Mouse (Mus musculus) layer of hippocampus, adult 9-11 months (tissue): ENCODE data around the gene Phf23.

Source experiments
- DNase-seq: peaks from one replicate; pipeline ENCODE4 v3.0.0; 2022

The Phf23 gene

DNA sequence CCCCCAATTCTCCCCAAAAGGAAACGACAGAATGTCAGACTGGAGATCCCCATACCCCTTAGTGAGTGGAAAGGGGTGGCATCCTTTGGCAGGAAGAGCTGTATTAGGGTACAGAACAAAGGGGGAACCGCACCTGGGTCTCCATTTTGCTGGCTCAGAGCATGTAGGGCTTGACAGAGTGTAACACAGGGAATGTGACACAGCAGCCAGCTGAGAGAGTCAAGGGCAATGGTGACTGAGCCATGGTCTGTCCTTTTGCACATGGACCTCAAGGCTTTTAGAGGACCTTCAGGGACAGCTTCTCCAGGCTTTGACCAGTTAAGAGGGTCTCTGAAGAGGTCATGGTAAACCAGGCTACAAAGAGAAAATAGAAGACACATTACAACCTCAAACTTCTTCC is 20.7 kb upstream of the Phf23 start:
- DNase-seq: no peak

DNA sequence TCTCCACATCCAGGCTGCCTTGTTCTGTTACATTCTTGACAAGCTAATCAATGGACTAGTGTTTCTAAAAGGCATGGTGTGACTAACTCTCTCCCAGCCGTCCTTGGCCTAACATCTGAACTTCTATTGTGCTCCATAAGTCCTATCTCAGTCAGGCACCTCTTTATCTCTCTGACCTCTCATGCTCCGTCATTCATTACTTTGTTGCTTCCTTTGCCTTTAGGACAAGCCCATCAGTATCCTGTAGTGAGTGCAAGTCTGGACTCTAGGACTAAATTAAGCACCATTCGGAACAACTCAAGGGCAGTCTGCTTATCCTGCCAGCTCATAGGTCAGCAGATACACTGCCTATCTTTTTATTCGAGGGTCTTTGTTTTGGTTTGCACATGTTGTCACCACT is 19.3 kb upstream of the Phf23 start:
- DNase-seq: no peak

GRCm38 (mm10) chr11:69979827-69980195 is 15.8 kb upstream of the Phf23 start:
- DNase-seq: no peak

GRCm38 (mm10) chr11:69980196-69981140 is 15.1 kb upstream of the Phf23 start:
- DNase-seq: peak; percentile 98

GRCm38 (mm10) chr11:69981141-69981762 is 14.3 kb upstream of the Phf23 start, which contains the start of gene Ctdnep1:
Ctdnep1 (plus strand) TSS chr11:69981156.
- DNase-seq: no peak

DNA sequence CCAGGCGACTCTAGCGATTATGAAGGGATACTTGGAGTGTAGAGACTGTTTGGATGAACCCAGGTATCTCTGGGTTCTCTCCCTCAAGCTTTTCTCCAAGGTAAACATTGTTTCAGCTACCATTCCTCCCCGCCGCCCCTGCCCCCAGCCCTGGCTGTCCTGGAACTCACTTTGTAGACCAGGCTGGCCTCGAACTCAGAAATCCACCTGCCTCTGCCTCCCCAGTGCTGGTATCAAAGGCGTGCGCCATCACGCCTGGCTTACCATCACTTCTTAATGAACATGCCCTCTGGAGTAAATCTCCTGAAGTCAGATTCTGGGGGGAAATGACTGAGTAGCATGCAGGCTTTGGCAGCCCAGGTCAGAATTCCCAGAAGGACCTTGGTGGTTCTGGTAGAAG is 13.4 kb upstream of the Phf23 start, which contains the start of gene Elp5:
TSS of gene Elp5 (minus strand) at position 293 of the 400 bp plus-strand sequence.
- no peak for DNase-seq

DNA sequence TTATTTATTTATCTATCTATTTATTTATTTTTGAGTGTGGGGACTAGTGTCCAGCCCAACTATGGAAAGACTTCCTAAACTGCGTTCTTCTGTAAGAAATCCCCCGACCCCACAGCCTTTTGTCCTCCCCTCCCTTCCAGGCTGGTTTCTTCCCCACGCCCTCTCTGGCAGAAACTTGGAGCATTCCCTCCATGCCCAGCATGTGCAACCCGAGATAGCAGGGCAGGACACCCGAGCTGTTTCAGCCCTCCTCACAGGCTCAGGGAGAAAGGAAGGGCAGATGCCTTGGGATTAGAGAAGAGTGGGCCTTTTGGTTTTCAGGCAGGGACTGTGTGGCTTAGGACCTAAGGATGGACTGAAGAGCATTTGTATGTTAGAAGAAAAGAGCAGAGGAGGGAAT is 12.7 kb upstream of the Phf23 start:
- no peak for DNase-seq

DNA sequence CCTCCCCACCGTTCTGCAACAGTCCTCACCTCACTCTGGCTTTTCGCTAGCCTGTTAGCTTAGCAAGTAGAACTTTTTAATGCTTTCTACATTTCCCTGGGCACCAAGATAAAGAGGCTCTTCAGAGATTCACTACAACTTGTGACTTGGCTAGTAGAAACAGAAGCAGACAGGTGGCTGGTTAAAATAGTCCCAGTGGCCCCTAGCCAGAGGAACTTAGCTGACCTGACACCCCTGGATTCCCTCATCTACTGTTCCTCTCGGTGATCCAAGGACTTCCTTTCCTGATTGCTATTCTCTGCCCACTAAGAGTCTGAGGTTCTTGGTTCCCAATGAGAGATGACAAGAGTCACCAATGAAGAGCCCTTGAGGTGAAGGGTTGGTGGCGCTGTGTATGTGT is 12.2 kb upstream of the Phf23 start:
- DNase-seq: no peak

- no peak for DNase-seq
Observed at GRCm38 (mm10) chr11:69984431-69984830, 11.1 kb upstream of the Phf23 start.

DNA sequence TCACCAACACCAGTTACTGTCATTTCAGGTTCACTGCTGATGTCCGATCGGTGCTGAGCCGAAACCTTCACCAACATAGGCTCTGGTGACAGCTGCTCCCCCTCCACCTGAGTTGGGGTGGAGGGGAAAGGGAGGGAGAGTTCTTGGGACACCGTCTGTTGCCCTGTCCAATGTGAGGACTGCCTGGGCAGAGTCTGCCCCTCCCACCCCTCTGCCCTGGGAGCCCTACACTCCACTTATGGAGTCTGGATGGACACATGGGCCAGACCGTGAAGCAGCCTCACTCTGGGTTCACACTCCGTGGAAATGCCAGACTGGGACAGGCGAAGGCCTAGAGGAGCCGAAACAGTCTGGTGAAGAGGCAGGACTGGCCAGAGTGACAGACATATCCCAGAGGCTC is 5.6 kb upstream of the Phf23 start:
- no peak for DNase-seq

GRCm38 (mm10) chr11:69990850-69991691 is 4.5 kb upstream of the Phf23 start, which contains the start of gene Gabarap:
Gabarap (plus strand) TSS chr11:69991143.
- peak; percentile 97 for DNase-seq

GRCm38 (mm10) chr11:69991711-69992110 is 3.9 kb upstream of the Phf23 start:
- DNase-seq: no peak

DNA sequence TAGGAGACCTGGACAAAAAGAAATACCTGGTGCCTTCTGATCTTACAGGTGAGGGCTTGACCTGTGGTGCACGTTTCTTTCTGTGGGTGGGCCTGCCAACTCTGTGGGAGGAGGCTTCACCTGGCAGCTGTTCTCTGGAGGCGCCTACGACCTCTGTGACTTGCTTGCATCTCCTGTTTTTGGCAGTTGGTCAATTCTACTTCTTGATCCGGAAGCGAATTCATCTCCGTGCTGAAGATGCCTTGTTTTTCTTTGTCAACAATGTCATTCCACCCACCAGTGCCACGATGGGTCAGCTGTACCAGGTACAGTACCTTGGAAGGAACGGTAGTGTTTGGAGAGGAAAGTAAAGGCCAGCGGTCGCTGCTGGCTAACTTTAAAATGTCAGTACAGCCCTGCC is 3.2 kb upstream of the Phf23 start:
- no peak for DNase-seq

DNA sequence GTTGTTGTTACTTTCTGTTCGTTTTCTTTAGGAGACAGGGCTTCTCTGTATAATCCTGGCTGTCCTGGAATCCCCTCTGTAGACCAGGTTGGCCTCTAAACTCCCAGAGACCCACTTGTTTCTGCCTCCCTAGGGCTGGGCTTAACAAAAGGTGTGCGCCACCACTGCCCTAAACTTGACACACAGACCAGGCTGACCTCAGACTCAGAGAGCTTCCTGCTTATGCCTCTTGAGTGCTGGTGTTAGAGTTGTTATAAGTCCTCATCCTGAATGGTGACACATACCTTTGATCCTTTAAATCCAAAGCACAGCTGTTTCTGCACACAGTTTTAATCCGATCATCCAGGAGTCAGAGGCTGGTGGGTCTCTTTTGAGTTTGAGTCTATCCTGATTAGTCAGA is 2.6 kb upstream of the Phf23 start:
- DNase-seq: no peak

GRCm38 (mm10) chr11:69994401-69995090 is 1.0 kb upstream of the Phf23 start:
- DNase-seq: no peak

DNA sequence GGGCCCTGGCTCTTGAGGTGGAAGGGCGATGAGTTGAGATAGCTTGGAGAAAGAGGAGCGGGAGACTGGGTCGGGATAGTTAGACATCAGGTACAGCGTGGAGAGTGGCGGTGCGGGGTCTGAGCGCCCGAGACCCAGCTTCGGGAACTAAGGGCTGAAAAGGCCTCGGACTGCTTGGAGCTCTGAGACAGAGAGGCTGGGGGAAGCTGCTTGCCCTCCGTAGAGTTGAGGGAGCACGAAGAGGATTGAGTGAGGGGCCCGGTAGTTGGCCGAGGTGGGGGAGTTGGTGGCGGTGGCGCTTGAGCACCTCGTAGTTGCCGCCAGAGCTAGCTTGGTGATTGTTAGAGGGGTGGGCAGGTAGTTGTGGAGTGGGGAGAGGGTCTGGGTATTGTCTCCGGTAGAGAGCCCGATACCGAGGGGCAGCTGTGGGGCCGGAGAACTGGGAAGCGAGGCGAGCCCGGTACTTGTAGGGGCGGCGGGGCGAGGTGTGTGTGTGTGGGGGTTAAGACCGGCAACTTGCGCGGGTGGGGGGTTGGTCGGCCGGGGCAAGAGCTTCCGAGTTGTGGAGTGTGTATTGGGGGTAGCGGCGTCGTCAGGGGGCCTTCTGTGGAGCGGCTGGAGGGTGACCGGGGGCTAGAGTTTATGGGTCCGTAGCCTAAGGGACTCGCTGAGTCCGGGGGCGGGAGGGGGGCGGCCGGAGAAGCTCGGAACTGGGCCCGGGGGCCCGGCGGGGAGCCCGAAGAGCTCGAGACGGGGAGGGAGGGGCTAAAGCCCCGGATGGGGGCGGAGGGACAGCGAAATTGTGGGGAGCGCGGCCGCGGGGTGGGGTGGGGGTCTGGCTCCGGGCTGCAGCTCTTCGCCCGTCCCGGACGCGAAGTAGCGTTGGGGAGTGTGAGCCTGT is 834 bp downstream of the Phf23 start:
- DNase-seq: no peak

GRCm38 (mm10) chr11:69997070-69997509 is 1.5 kb downstream of the Phf23 start:
- DNase-seq: peak; percentile 84

DNA sequence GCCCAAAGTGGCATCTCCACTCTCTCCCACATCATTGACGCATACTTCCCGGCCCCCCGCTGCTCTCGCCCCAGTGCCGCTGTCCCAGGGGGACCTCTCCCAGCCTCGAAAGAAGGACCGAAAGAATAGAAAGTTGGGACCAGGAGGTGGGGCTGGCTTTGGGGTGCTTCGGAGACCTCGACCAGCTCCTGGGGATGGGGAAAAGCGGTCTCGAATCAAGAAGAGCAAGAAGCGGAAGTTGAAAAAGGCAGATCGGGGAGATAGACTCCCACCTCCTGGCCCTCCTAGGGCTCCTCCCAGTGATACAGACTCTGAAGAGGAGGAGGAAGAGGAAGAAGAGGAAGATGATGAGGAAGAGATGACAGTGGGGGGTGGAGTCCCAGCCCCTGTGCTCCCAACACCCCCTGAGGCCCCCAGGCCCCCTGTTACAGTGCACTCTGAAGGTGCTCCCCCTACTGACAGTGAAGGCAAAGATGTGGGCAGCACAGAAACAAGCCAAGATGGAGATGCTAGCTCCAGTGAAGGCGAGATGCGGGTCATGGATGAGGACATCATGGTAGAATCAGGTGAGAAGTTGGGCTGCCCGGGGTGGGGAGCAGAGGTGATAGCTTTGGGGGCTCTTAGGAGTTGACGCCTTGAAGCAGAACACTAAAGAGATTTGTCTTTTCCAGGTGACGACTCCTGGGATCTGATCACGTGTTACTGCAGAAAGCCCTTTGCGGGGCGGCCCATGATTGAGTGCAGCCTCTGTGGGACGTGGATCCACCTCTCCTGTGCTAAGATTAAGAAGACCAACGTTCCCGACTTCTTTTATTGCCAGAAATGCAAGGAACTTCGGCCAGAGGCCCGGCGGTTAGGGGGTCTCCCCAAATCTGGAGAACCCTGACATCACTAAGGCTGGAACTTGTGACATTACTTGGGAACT is 3.3 kb downstream of the Phf23 start:
- DNase-seq: no peak

DNA sequence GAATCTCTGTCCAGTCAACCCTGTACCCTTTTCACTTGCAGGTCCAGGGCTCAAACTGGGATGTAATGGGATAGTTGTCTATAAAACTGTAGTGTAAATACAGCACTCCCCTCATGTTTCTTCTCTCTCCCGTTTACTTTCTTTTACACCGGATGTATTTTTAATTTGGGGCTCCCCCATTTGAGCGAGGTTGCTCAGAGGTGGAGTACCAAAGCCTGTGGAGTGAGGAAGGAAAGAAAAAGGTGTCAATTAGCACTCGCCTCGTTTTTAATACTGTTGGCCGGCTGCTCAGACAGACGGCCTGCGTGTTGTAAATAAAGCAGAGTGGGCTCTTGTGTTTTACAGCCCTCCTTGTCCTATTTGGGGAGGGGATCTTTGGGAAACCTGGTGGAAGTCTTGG is 4.1 kb downstream of the Phf23 start:
- DNase-seq: no peak

- DNase-seq: peak; percentile 97
Observed at GRCm38 (mm10) chr11:70000396-70000898, 4.9 kb downstream of the Phf23 start, which contains the start of gene Dvl2. Dvl2 (plus strand) TSS chr11:70000595.
